Mouse (Mus musculus) right cerebral cortex, postnatal 14 days (tissue): Measurements from ENCODE around the gene Ttc24.

ENCODE experiments used
- DNase-seq: peaks from one replicate; pipeline ENCODE4 v3.0.0; 2022

Ttc24 gene

DNA sequence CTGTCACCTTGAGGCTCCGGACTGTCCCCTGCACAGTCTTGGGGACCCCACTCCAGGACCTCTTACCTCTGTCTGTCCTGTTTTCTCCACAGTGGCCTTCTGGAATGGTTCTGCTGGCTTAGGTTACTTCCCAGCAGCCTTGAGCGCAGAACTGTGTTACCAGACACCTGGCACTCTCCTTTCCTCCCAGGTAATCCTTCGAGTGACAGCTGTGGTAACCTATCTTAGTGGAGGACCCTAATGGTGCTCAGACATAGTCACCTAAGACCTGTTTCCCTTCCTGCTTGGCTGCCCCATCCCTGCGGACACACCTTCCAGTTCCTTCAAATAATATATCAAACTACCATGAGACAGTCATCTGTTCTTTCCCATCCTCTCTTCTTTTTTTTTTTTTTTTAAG is at the start of gene Ttc24:
Gene Ttc24, minus strand, starts transcription at position 101 of the 400 bp plus-strand sequence.
- no peak for DNase-seq

DNA sequence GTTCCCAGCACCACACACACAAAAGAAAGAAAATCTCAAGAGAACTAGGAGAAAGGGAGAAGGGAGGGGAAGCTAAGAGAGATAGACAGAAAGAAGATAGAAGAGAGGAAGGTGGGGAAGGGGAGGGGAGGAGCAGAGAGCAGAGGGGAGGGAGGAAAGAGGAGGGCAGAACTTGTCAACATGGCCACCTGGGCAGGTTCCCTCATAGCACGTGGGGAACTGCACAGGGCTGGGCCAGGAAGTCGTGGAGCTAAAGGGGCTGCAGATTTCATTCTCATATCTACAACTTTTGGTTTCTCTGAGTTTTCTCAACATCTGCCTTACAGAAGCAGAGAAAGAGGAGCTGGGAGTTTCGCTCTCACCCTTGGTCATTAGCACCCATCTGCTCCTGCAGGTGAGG is 49.5 kb upstream of the Ttc24 start:
- no peak for DNase-seq

DNA sequence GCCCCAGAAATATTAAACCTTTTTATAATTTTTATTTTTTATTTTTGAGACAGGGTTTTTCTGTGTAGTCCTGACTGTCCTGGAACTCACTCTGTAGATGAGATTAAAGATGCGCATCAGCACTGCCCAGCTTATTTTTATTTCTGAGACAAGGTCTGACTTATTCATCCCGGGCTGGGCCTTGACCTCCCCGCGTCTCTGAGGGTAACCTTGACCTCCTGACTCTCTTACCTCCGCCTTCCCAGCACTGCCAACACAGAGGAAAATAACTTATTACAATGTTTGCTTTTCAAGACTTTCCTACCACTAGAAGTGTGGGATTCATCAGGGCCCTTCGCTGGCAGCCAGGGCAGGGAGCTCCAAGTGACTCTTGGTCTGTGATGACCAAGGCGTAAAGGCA is 48.1 kb upstream of the Ttc24 start:
- DNase-seq = no peak

DNA sequence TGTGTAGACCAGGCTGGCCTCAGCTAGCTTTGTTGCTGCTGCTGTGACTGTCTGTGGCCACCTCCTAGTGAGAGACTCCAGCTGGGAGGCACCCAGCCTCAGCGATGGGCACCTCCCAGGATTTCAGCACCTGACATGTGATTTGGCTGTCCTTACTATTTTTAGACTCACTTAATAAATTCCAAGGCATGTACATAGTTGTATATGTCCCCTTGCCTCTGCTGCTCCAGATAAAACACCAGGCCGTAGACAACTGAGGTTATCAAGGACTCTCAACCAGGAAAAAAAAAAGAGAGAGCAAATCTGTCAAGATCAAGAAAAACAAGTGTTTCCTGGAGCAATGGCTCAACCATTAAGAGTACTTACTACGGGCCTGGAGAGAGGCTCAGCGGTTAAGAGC is 47.1 kb upstream of the Ttc24 start:
- DNase-seq = no peak

DNA sequence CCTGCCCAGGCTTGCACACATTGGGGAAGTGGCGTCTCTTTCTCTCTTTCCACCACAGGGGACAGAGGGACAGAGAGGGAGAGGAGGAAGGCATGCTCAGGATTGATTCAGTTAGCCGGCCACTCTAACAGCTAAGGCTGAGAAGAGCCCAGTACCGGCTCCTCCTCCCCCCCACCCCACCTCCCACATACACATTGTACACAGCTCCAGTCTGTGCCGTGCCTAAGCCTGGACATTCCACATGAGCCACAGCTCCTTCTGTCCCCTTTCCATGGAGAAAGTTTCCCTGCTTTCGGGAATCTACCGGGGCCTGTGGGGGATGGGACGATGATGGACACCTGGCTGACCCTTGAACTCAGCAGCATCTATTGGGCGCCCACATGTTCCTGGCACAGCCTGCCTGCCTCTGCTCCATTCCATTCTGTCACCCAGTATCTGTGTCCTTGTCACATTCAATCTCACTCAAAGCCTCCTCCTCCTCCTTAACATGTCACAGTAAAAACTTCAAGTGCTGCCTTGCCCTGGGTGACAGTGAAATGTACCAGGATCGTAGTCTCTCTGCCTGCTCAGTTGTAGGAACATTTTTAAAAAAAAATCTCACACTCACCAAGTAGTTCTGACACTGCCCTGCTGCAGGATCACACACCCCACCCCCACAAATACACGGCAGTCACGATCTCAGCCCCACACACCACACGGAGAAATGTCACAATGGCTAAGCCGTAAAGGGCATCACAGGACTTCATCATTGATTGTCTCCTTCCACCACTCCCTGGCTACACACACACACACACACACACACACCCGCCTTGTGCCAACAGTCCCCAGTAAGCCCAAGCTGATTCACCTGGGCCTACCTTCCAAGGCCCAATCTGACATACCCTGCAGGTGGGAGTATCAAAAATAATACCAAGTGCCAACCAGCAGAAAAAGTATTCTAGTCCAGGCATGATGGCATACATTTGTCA is 43.3 kb upstream of the Ttc24 start:
- DNase-seq = no peak

DNA sequence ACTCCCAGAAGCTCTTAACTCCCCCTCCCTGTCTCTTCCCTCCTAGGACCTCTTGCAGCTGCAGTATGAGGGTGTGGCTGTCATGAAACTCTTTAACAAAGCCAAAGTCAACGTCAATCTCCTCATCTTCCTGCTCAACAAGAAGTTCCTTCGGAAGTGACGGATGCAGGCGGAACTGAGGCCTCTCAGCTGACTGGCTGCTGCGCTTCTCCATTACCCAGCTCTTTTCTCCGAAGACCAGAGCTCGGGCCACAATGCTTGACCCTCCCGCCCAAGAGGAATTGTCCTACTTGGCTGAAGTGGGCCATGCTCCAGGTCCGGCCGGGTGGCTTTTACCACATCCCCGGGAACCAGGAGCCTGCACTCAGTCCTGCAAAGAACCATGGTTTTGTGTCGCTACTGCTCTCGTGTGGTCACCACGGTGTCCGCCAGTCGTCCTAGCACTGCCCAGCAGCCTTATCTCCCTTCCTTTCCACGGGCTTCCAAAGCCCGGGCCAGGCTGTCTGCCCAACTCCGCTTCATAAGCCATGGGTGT is 42.1 kb upstream of the Ttc24 start:
- DNase-seq = no peak

DNA sequence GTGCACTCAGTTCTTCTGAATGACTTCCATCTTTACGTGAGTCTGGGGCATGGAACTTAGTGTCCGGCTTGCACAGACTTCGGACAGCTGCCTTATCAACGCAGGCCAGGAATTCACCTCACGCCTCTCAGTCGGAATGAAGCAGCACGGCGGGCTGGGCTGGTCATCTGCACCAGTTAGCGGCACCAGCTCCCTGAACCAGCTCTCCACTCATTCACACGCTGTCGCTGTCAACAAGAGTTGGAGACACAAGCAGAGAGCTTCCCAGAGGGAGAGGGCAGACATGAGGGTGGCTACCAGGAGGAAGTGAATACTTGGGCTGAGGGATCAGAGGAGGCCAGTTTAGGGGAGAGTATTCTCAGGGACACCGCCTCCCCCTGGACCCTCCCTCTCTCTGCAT is 36.3 kb upstream of the Ttc24 start:
- DNase-seq = no peak

DNA sequence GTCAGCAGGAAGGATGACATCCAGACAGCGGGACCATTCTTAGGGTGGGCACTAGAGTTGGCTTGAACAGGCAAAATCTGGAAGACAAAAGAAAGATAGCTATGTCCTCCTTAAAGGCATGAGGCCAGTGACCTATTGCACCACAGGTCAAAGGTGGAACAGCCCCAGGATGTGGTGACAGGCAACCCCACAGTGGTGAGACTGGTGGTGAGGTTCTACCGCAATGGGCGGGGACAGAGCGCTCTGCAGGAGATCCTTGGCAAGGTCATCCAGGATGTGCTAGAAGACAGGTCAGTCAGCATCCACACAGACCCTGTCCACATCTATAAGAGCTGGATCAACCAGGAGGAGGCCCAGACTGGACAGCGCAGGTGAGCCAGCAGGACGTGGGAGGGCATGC is 31.0 kb upstream of the Ttc24 start:
- no peak for DNase-seq

DNA sequence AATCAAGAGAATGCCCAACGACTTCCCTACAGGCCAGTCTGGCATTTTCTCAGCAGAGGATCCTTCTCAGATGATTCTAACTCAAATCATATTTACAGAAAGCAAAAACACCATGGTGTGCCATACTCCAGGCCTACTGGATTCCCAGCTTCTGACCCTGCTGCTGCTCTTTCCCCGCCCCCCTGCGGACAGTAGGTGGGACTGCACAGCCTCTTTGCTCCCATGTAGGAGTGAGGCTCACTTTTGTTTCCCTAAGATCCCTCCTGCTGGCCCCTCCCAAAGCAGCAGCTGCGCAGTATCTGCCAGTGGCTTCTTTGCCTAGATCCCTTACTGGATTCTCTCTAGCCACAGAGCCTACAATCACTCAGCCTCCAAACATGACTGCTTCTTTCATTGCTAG is 28.0 kb upstream of the Ttc24 start:
- no peak for DNase-seq

DNA sequence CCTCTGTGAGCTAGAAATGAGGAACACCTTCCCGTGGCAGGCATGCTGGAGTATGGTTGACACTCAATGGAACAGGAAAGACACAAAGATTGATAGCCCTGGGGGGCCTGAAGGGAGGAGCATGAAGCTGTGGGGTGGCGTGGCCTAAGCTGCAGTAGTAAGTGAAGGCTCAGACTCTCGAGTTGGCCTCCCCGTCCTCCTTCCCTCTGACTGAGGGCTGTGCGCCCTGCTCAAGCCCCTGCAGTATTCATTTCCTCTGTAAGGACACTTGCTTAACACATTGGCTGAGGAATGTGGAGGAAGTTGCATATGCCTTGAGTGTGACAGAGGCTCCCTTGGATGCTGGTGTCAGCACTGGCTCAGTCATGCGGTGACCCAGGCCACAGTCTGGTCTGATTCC is 24.5 kb upstream of the Ttc24 start:
- DNase-seq = no peak

DNA sequence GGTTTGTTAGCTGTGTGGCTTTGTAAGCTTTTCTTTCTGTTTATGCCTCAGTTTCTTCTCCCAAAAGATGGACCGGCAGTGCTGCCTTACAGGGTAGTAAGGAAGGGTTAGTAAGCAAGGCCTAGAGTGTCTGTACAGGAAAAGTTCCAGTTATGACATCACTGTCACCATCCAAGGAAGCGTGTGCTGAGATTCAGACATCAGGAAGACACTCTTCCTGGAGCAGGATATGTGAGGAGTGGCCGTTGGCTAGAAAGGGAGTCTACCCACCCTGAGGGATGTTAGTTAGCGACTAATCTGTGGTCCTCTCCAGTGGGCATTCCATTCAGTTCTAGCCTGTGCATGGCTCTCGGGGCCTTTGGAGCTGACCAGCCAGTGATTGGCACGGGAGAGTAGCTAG is 24.1 kb upstream of the Ttc24 start:
- no peak for DNase-seq

DNA sequence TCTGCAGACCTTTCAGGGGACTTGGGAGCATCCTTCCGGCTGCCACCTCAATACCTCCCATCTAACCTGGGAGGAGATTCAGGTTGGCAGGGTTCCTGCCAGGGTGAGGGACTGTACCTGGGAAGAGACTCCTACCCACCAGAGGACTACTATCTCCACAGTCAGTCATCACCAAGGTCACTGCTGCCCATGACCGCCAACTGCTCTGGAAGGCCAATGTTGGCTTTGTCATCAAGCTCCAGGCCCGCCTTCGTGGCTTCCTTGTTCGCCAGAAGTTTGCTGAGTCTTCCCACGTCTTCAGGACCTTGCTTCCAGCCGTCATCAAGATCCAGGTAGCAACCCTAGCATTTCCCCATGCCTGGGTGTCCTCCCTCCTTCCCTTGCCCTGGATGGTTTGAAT is 23.6 kb upstream of the Ttc24 start:
- no peak for DNase-seq

DNA sequence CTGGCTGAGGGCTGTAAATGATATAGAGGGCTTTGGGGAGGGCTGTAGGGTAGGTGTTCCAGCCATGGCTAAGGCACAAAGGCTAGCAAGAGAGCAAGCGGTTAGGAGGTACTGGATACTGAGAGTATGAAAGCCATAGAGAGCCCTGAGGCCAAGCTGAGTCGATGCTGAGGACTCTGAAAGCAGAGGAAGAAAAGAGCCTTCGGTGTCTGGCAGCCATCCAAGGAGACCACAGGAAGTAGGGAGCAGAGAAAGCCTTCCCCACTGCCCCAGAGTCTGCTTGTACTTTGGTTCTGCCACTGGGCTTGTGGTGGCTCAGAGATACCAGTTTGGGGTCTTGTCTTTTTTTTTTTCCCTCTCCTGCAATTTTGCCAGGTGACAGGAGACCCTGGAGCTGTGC is 22.1 kb upstream of the Ttc24 start:
- DNase-seq = peak; percentile 52

DNA sequence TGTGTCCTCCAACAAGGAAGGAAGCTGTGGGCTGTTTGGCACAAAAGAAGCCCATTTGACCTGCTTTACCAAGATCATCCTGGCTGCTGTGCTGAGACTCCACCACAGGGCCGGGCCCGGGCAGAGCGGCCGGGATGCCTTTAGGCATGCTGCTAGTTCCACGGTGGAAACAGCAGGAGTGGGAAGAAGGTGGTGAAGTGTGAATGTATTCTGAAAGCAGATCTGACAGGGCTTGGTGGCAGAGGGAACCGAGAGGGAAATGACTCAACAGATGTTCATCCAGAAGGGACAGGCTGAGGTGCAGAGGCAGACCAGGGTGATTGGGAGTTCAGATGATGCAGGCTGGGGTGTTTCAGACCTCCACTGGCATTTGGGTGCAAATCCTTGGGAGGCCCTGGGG is 19.6 kb upstream of the Ttc24 start:
- DNase-seq = no peak

DNA sequence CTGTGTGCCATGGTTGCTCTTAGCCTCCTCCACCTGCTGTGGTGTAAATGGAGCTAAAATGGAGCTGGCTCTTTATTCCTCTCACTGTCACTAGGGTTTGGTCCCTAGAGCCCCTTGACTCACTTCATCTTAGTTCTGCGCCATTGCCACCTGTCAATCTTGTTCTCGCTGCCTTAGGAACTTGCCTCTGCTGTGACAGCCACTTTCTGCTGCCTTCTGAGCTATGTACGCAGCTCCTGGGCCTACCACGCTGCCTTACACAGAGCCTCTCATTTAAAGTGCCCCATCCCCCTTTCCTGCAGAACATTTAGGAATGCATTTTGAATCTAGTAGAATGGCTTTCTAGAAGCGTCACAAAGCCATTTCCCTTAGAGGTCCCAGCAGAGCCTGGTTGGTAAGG is 16.0 kb upstream of the Ttc24 start:
- DNase-seq = no peak

DNA sequence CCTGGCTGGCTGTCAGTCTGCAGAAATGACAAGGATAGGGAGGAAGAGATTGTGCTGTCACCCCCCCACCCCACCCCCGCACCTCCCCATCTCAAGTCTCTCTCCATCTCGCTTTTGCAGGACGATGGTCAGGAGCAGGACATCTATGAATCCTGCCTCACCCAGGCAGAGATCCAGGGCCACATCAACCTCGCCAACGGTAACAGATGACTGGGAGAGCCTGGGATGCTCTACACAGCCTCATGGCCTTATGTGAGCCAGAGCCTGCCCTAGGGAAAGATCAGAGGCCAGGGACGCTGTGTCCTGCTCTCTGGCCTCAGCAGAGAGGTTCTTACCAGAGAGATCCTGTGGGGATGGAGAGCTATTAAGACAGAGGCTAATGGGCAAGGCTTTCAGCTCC is 12.5 kb upstream of the Ttc24 start:
- DNase-seq = no peak

DNA sequence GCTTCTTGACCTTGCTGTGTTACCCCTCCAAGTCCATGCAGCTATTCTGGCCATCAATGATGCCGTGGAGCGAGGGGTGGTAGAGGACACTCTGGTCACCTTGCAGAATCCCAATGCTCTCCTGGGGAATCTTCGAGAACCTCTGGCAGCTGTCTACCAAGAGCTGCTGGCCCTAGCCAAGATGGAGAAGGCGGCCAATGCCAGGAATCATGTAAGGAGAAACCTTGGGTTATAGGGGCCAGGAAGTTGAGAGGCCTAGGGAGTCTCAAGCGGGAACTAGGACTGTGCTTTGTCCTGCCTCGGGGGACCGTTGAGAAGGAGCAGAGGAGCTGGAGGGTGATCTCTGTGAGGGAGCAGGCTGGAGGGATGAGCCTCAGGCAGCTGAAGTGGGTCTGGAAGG is 12.0 kb upstream of the Ttc24 start:
- no peak for DNase-seq

DNA sequence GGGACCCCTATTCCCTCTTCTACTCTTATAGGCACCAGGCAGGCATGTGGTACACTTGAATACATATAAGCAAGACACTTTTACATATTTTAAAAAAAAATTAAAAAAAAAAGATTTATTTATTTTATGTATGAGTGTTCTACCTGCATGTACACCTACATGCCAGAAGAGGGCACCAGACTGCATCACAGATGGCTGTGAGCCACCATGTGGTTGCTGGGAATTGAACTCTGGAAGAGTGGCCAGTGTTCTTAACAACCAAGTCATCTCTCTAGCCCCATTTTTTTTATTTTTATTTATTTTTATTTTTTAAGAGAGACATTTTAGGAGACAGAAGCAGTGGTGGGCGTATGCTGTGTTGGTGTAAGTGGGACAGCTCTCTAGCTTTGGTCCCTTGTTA is 9.6 kb upstream of the Ttc24 start:
- DNase-seq = no peak

DNA sequence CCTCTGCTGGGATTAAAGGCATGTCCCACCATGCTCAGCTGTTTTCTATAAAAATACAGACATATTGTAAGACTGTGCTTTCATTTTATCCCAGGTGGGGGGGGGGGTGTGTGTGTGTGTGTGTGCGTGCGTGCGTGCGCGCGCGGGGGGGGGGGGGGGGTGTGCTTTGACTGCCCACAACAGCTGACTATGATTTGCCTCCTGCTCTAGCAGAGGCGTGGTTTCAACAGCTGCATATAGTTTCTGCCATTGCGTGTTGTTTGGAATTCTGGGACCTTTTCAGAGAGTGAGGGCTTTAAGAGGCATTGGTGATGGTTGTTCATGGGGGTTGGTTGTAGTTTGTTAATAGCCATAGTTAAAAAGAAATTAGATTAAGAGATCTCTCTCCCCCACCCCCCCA is 7.4 kb upstream of the Ttc24 start:
- no peak for DNase-seq

DNA sequence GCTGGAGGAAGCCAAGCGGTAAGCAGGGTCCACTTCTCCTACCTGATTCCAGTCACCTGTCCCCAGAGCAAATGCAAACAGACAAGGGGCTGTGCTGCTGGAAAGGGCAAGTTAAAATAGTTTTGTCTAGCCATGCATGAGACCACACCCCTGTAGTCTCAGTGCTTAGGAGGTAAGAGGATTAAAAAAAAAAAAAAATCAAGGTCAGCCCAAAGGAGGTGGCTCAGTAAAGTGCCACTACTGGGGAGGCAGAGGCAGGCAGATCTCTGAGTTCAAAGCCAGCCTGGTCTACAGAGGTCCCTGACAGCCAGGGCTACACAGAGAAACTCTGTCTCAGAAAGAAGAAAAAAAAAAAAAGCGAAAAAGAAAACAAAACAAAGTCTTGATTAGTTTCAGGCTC is 5.9 kb upstream of the Ttc24 start:
- DNase-seq = no peak

DNA sequence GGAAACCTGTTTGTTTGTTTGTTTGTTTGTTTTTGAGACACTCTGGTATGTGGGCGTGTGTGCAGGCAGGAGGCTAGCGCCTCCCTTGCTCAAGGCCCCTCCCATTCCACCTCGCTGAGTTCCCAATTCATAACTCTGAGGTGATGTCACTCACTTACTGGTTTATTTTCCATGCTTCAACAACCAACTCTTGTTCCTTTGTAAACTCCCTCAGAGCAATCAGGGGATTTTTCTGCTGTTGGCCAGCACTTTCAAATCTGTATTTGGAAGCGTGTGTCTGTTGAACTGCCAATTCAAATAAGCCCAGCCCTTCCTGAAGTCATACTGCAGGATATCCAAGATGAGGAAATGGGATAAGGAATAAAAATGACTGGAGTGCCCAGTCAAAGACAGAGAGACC is 4.6 kb upstream of the Ttc24 start:
- DNase-seq = no peak

DNA sequence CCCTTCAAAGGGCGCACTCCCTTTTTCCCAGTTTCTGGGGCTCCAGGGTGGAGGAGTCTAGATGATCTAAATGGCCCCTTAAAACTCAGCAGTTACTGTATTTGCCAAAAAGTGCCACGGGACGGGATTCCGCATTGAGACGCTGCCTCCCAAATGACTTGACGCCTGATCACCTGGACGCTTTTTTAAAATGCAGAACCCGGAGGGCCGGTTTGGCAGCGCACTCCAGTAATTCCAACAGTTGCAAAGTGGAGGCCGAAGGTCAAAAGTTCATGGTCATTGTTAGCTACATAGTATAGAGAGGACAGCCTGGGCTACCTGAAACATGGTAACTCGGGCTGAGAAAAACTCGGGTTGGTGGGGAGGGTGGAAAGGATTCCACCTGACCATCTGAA is 4.1 kb upstream of the Ttc24 start:
- DNase-seq = no peak

DNA sequence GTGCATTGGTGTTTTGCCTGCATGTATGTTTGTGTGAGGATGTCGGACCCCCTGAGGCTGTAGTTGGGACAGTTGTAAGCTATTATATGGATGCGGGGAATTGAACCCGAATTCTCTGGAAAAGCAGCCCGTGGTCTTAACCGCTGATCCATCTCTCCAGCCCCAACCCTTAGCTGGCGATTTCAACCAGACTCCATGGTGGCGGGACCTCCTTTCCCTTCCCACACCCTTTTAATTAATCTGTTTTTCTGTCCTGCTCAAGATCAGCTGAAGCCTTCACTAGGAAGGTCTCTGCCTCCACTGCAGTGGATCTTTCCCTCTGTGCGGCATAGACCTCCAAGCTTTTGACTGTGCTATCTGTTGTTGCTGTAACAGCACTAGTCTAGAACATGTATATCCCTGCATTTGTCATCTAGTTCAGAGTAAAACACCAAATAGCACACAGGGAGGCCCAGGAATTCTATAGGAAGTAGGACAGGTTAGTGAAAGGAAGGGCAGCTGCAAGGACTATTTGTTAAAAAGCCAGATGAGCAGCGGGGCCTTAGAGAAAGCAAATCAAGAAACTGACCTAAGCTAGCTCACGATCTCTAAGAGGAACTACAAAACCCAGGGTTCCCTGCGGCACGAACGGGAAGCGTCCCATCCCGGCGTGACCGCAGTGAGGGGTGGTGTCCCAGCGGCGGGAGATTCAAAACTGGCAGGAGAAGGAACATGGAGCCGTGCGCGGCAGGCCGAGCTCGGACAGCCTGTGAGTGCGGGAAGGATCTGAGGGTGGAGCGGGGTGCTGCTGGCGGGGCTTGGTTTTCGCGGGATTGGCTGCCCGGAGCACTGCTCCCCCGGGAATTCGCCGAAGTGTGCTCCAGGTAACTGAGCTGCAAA is 3.5 kb upstream of the Ttc24 start, which contains the start of gene Iqgap3:
Gene Iqgap3, plus strand, starts transcription at position 627 of the 879 bp plus-strand sequence.
- peak; percentile 93 for DNase-seq

DNA sequence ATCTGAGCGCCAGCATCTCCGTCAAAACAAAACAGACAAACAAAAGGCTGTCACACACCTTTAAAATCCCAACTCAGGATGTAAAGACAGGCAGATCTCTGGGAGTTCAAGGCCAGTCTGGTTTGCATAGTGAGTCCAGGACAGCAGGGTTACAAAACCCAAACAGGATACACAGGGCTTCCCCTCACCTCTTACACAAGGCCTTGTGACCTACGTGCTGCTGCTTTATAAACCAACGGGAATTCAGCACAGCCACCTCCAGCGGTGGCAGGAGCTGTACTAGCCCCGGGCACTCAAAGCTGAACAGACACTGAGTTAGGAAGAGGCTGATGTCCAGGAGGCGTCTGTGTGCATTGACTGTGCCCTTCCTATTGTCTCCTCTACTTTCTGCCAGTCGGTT is 663 bp downstream of the Ttc24 start:
- DNase-seq = no peak
